Mouse (Mus musculus) heart, embryonic 12.5 days (tissue): ENCODE measurements around the gene Entpd1. TPM values are rescaled to one million over a fixed set of nuclear protein-coding genes. Genes with fewer than 3 reads are reported as not detected.

Source experiments
- ATAC-seq: fragments of 200-750 bp; cut with Nextera tagmentation; 2 replicates; pipeline ENCODE4 v1.8.0; 2017; ENCODE audit warnings: moderate TSS enrichment, moderate library complexity; ENCODE audit not compliant: insufficient number of reproducible peaks, low FRiP score
- H3K27ac ChIP-seq: fragments of 300-500 bp; sonication (generic); 2 replicates; pipeline ENCODE4 v1.5.1; 2016; ENCODE audit warnings: mild to moderate bottlenecking, moderate library complexity; ENCODE audit not compliant: poor library complexity, severe bottlenecking
- H3K27me3 ChIP-seq: fragments of 300-500 bp; sonication (generic); replicated peaks from 2 replicates; pipeline ENCODE4 v1.6.1; 2016; ENCODE audit warnings: mild to moderate bottlenecking, moderate library complexity
- H3K36me3 ChIP-seq: fragments of 300-500 bp; sonication (generic); 2 replicates; pipeline ENCODE4 v1.6.1; 2016; ENCODE audit warnings: mild to moderate bottlenecking, moderate library complexity
- H3K4me1 ChIP-seq: fragments of 300-500 bp; sonication (generic); replicated peaks from 2 replicates; pipeline ENCODE4 v1.6.1; 2016; ENCODE audit warnings: mild to moderate bottlenecking
- H3K4me2 ChIP-seq: fragments of 300-500 bp; sonication (generic); 2 replicates; pipeline ENCODE4 v1.6.1; 2016; ENCODE audit warnings: mild to moderate bottlenecking, moderate library complexity
- H3K4me3 ChIP-seq: fragments of 300-500 bp; sonication (generic); 2 replicates; pipeline ENCODE4 v1.5.1; 2016; ENCODE audit warnings: mild to moderate bottlenecking
- H3K9ac ChIP-seq: fragments of 300-500 bp; sonication (generic); 2 replicates; pipeline ENCODE4 v1.6.1; 2016; ENCODE audit warnings: mild to moderate bottlenecking, moderate library complexity
- H3K9me3 ChIP-seq: fragments of 300-500 bp; sonication (generic); replicated peaks from 2 replicates; pipeline ENCODE4 v1.6.1; 2016; ENCODE audit warnings: mild to moderate bottlenecking, moderate library complexity
- WGBS: fragments of 180-500 bp; shearing (Covaris S2); methylation state at CpG from one replicate; pipeline ENCODE4 v1.1.7; 2016; 5-methylcytosine and 5-hydroxymethylcytosine counted together
- polyA plus RNA-seq: library from polyadenylated mRNA; unstranded; fragments of >200 nt; fragmentation: Nextera tagmentation; extraction: Ambion mirVana; gene quantifications from 2 replicates; pipeline ENCODE4 v1.2.1, GENCODE M21; 2016

The Entpd1 gene
- polyA plus RNA-seq, 1 experiment from 2014 or later: 10.9 TPM

GRCm38 (mm10) chr19:40646379-40646778 lies 34.2 kb downstream of the Entpd1 start:
- H3K27me3 ChIP-seq: no peaks in the 10 kb centered on the region
- no peaks in the 10 kb centered on the region for H3K9me3 ChIP-seq
- 48% methylated on average over 6 of the region's 6 CpGs for WGBS
- ATAC-seq: no peak
- H3K27ac ChIP-seq: no peak overlapping the region; the same call in 1 of the 2 replicates
- H3K4me1 ChIP-seq: peaks cover 31% of the 10 kb centered on the region
- no peak overlapping the region for H3K4me2 ChIP-seq
- H3K4me3 ChIP-seq: no peak overlapping the region
- no peaks in the 10 kb centered on the region for H3K36me3 ChIP-seq
- H3K9ac ChIP-seq: no peak overlapping the region

- Histone ChIP-seq H3K9ac (no peak overlapping the region), H3K4me3 (no peak overlapping the region), H3K4me2 (no peak overlapping the region), H3K27me3 (no peaks in the 10 kb centered on the region), H3K27ac (peak overlapping the region; percentile 67), H3K36me3 (no peaks in the 10 kb centered on the region), H3K4me1 (peaks cover 35% of the 10 kb centered on the region), H3K9me3 (no peaks in the 10 kb centered on the region)
- ATAC-seq: peak; percentile 69
- 53% methylated on average over 9 of the region's 9 CpGs for WGBS
Measured at GRCm38 (mm10) chr19:40647319-40648158, 35.4 kb downstream of the Entpd1 start.

DNA sequence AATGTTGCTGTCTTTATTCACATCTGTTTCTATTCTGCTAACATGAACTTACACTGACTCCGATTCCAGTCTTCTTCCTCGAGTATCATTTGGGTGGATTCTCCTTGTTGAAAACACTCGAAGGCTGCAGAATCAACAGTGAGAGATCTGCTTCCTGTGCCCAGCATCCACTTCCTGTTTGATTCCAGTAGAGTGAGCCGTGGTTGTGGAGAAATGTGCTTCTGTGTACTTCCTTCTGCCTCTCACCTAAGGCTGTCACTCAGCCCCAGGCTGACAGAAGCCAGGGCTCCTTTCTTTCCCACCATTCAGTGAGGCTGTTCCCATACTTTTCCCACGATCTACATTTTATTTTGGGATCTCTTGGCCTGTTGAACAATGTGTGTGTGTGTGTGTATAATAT lies 37.9 kb downstream of the Entpd1 start:
- Histone ChIP-seq H3K9me3 (no peaks in the 10 kb centered on the region), H3K9ac (no peak overlapping the region), H3K27me3 (no peaks in the 10 kb centered on the region), H3K27ac (peak overlapping the region; percentile 47; the same call in 1 of the 2 replicates), H3K4me3 (no peak overlapping the region), H3K4me1 (peaks cover 35% of the 10 kb centered on the region), H3K4me2 (no peak overlapping the region), H3K36me3 (no peaks in the 10 kb centered on the region)
- 0 out of 2 replicates have a peak, but pooled peaks have one; percentile 55 for ATAC-seq
- 35% methylated on average over 5 of the region's 5 CpGs for WGBS

DNA sequence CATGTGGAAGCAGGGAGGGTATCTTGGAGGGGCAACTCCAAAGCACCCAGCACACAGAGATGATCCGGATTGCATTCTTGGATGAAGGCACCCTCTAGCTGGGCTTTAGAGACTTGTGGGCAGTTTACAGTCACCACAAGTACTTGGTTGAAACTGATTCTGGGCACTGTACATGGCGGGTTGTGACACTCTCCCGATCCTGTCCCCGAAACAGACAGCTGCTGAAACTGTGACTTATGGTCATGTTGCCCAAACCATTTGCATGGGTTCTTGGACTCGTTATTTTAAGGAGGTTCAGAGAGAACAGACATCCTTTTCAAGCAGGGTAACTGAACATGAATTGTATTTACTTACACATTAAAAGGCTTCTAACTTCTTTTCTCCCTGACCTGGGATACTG lies 44.0 kb downstream of the Entpd1 start:
- 81% methylated on average over 5 of the region's 5 CpGs for WGBS
- H3K27ac ChIP-seq: no peak overlapping the region
- H3K4me2 ChIP-seq: no peak overlapping the region
- H3K27me3 ChIP-seq: no peaks in the 10 kb centered on the region
- no peaks in the 10 kb centered on the region for H3K36me3 ChIP-seq
- no peak overlapping the region for H3K9ac ChIP-seq
- H3K4me1 ChIP-seq: peaks cover 18% of the 10 kb centered on the region
- H3K4me3 ChIP-seq: no peak overlapping the region
- ATAC-seq: no peak
- H3K9me3 ChIP-seq: no peaks in the 10 kb centered on the region

DNA sequence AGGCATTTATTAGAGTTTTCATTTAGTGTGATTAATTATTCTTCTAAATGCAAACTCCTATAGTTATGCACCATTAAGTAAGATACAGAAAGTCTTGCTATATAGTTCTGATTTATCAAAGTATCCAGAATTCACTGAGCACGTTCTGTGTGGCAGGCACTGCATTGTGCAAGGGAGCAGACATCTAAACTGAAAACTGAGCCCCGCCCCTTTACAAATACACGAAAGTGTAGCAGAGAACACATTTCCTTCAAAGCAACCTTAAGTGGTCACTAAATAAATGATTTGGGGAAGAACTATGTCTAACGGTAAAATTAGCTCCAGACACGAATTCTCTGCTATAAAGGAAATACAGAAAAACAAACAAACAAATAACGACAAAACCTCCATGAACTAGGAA lies 46.1 kb downstream of the Entpd1 start:
- ATAC-seq: no peak
- H3K4me3 ChIP-seq: no peak overlapping the region
- no peak overlapping the region for H3K9ac ChIP-seq
- WGBS: 68% methylated on average over 6 of the region's 6 CpGs
- H3K36me3 ChIP-seq: no peaks in the 10 kb centered on the region
- no peaks in the 10 kb centered on the region for H3K9me3 ChIP-seq
- no peak overlapping the region for H3K27ac ChIP-seq
- no peak overlapping the region for H3K4me2 ChIP-seq
- no peaks in the 10 kb centered on the region for H3K27me3 ChIP-seq
- peaks cover 17% of the 10 kb centered on the region; the same call in 1 of the 2 replicates for H3K4me1 ChIP-seq

DNA sequence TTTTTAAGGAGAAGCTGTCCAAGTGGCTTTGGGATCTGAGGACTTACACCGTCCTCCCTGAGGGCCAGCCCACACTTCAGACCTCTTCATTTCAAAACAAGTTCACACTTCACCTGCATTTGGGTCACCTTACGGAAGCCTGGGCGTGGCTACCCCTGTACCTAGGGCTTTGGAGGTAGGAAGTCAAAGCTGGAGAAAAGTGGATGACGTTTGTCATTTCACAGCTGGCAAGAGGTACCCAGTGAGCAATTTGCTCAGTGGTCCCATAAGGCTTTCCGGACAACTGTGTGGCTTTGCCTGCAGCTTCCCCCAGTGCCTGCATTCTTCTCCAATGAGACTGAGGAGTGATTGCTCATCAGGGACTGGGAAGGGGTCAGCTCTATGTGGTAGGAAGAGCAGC lies 46.8 kb downstream of the Entpd1 start:
- peak overlapping the region; percentile 33 for H3K4me2 ChIP-seq
- H3K4me3 ChIP-seq: no peak overlapping the region
- H3K36me3 ChIP-seq: no peaks in the 10 kb centered on the region
- H3K9me3 ChIP-seq: no peaks in the 10 kb centered on the region
- WGBS: 47% methylated on average over 5 of the region's 5 CpGs
- no peaks in the 10 kb centered on the region for H3K27me3 ChIP-seq
- no peak overlapping the region for H3K27ac ChIP-seq
- H3K9ac ChIP-seq: no peak overlapping the region
- H3K4me1 ChIP-seq: peaks cover 21% of the 10 kb centered on the region; the same call in 1 of the 2 replicates
- no peak for ATAC-seq

- H3K4me1 ChIP-seq: peaks cover 21% of the 10 kb centered on the region; the same call in 1 of the 2 replicates
- peak overlapping the region; percentile 53 for H3K27ac ChIP-seq
- 0 out of 2 replicates have a peak, but pooled peaks have one; percentile 18 for ATAC-seq
- 2% methylated on average over 16 of the region's 16 CpGs for WGBS
- no peaks in the 10 kb centered on the region for H3K27me3 ChIP-seq
- H3K4me2 ChIP-seq: peak overlapping the region; percentile 79
- peak overlapping the region; percentile 45 for H3K4me3 ChIP-seq
- H3K36me3 ChIP-seq: no peaks in the 10 kb centered on the region
- H3K9me3 ChIP-seq: no peaks in the 10 kb centered on the region
- H3K9ac ChIP-seq: peak overlapping the region; percentile 71
Measured at GRCm38 (mm10) chr19:40659651-40660478, 47.7 kb downstream of the Entpd1 start.

DNA sequence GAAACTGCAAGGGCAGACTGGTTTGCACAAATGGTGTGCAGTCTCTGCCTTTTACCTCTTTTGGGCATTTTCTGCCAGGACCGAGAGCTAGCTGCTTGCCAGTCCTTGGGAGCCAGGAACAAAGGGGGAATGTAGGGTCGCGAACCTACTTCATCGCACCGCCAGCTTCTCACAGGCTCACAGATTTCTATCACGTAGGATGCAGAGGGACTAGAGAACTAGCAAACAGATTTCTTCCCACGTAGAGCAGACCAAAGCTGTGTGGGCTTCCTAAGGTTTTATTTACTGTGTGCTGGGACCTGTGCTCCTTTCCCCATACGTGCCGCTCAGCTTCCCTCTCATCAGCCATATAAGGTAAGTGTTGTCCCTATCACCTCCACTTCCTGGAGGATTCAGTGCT lies 48.3 kb downstream of the Entpd1 start:
- Histone ChIP-seq H3K4me1 (peaks cover 21% of the 10 kb centered on the region; the same call in 1 of the 2 replicates), H3K9me3 (no peaks in the 10 kb centered on the region), H3K9ac (peak overlapping the region; percentile 71), H3K4me3 (peak overlapping the region; percentile 45), H3K27ac (peak overlapping the region; percentile 53), H3K27me3 (no peaks in the 10 kb centered on the region), H3K4me2 (peak overlapping the region; percentile 79), H3K36me3 (no peaks in the 10 kb centered on the region)
- 12% methylated on average over 9 of the region's 9 CpGs for WGBS
- ATAC-seq: no peak

DNA sequence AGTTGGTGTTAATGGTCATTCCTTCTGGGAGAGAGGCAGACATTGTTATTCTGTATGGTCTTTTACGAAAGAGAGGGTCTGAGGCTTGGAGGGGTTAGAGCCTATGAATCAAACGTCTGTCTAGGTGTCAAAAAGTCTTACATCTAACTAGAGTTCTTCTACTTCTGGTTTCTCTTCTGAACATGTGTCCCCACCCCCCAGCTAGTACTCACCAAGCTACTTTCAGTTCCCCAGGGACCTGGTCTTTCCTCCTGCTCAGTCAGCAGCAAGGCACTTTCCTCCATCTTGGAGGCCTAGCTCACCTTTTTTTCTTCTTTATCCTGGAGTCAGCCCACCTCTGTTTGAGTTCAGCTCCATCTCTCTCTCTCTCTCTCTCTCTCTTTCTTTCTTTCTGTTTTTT lies 48.9 kb downstream of the Entpd1 start:
- H3K36me3 ChIP-seq: no peaks in the 10 kb centered on the region
- peaks cover 21% of the 10 kb centered on the region; the same call in 1 of the 2 replicates for H3K4me1 ChIP-seq
- no peaks in the 10 kb centered on the region for H3K9me3 ChIP-seq
- peak overlapping the region; percentile 79 for H3K4me2 ChIP-seq
- WGBS: 75% methylated on average over 2 of the region's 2 CpGs
- H3K27ac ChIP-seq: no peak overlapping the region
- peak overlapping the region; percentile 45 for H3K4me3 ChIP-seq
- no peaks in the 10 kb centered on the region for H3K27me3 ChIP-seq
- H3K9ac ChIP-seq: peak overlapping the region; percentile 71; the same call in 1 of the 2 replicates
- no peak for ATAC-seq

GRCm38 (mm10) chr19:40661874-40662273 lies 49.7 kb downstream of the Entpd1 start:
- Histone ChIP-seq H3K4me2 (no peak overlapping the region), H3K4me1 (peaks cover 21% of the 10 kb centered on the region; the same call in 1 of the 2 replicates), H3K4me3 (no peak overlapping the region), H3K36me3 (no peaks in the 10 kb centered on the region), H3K27ac (no peak overlapping the region), H3K27me3 (no peaks in the 10 kb centered on the region), H3K9ac (no peak overlapping the region), H3K9me3 (no peaks in the 10 kb centered on the region)
- ATAC-seq: no peak
- 86% methylated on average over 6 of the region's 6 CpGs for WGBS

DNA sequence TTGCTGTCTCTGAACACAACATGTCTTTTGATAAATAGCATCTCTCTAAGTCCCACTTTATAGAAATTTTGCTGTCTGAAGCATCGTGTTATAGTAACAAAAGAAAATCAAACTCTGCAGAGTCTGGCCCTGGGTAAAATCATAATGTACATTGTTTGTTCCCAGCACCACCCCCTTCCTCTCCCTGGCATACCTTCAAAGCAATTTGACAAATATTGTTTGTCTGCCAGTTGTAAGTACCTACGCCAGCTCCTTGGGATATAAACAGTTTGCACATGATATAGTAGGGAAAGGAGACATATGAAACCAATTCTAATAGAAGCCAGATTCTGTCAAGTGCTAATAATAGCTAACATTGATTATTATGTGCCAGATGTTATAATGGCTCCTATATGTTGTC lies 50.6 kb downstream of the Entpd1 start:
- WGBS: 76% methylated on average over 2 of the region's 2 CpGs
- no peak overlapping the region for H3K9ac ChIP-seq

More for the DNA sequence above, 50.6 kb downstream of the Entpd1 start:
- no peak overlapping the region for H3K4me2 ChIP-seq
- no peaks in the 10 kb centered on the region for H3K27me3 ChIP-seq
- H3K4me3 ChIP-seq: no peak overlapping the region
- H3K27ac ChIP-seq: no peak overlapping the region
- H3K4me1 ChIP-seq: peaks cover 21% of the 10 kb centered on the region; the same call in 1 of the 2 replicates
- no peak for ATAC-seq
- no peaks in the 10 kb centered on the region for H3K36me3 ChIP-seq
- H3K9me3 ChIP-seq: no peaks in the 10 kb centered on the region
